Mouse (Mus musculus): ENCODE measurements around the gene Olfr1241.

Gene Olfr1241

DNA sequence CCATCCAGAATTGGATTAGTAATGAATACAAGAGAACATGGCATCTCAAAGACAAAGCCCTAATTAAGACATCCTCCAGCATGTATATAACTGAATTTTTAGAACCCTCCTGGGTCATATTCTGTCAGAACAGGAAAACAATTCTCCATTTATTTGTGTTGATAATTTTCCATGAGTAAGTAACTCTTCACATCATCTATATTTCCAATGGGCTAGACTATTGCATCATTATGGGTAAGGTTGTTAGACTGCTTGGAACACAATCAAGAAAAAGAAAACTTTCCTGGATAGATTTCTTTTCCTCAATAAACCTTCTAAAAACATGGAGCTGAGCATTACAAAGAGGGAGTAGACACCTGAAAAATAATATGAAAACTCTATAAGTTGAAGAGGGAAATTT, at the start of gene Olfr1241:
Gene Olfr1241 (minus strand): TSS at position 101 of the 400 bp plus-strand sequence.
- no peak for DNase-seq

DNA sequence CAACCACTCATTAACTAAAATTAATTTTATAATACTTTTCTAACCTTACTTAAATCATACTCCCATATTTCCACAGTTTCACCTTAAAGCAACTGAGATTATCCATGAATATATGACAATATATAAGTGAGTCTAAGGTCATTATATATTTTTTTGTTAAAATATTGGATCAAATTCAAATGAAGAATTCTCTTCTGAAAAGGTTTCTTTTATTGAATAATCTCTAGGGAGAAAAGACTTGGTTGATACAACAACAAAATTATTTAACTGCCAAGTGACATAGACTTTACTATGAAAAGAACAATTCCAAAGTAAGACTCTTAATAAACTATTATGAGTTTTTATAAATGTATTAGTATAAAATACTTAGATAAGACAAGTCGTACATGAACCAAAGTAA, 44.5 kb upstream of the Olfr1241 start, which contains the start of gene Olfr1243:
Gene Olfr1243 (minus strand): TSS at position 101 of the 400 bp plus-strand sequence.
- no peak for DNase-seq

DNA sequence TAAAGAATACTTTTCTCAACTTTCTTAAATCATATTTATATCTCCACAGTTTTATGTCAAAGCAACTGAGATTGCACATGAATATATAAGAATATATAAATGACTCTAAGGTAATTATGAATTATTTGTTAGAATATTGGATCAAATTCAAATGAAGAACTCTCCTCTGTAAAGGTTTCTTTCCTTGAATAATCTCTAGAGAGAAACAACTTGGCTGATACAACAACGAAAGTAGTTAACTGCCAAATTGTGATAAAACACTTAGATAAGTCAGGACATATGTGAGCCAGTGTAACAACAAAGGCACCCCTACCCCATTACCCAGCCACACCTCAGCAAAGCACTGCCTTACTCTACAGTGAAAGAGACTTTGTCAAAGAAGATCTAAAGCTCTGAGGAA, 11.3 kb upstream of the Olfr1241 start, which contains the start of gene Olfr1242:
Gene Olfr1242 (minus strand): TSS at position 101 of the 400 bp plus-strand sequence.
- no peak for DNase-seq

DNA sequence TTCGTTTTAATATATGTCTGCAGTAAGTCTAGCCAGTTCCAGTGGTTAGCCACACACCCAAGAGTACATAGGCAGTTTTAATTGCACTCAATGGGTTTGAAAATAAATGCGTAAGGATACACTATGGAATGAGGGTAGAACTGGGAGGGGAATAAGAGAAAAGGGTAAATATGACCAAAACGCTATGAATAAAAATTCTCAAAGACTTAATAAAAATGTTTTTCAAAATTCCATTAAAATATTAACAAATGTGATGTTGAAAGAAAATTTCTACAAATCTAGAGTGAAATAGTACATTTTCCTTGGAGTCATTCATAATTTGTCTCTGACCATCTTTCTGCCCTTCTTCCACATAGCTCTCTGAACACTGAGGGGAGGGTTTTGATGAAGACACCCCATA, 44.0 kb downstream of the Olfr1241 start, which contains the start of gene Olfr1240:
Gene Olfr1240 (minus strand): TSS at position 101 of the 400 bp plus-strand sequence.
- no peak for DNase-seq

All from thymus, postnatal 25 days (tissue).